Mouse (Mus musculus) erythroblast, adult 5-6 weeks (primary cell): ENCODE results near the gene Mrs2. TPM values are rescaled to one million over a fixed set of nuclear protein-coding genes. Genes with fewer than 3 reads are reported as not detected.

Experiments
- ATAC-seq: replicated peaks from 2 replicates; pipeline ENCODE4 v1.8.0; 2016; ENCODE audit warnings: moderate number of reproducible peaks, mild to moderate bottlenecking, moderate TSS enrichment, inconsistent platforms; ENCODE audit not compliant: poor library complexity, low FRiP score, severe bottlenecking
- total RNA-seq, 2 experiments: library from RNA; stranded (forward) in 1 of 2; stranded (reverse) in 1 of 2; fragments of 150-400 nt in 1 of 2; fragments of 200-764, 138-1000 nt in 1 of 2; gene quantifications; 2 replicates each; pipeline versions ENCODE4 v1.2.3 to v1.2.4; 2015 to 2017; ENCODE audit warnings: low replicate concordance in 2 of 2

Mrs2 gene
- total RNA-seq (2015; ENCODE audit: low replicate concordance) (4.4 and 5.4 TPM in 2 replicates), total RNA-seq (2017; ENCODE audit: low replicate concordance) (3.2 and 3.8 TPM in 2 replicates)

DNA sequence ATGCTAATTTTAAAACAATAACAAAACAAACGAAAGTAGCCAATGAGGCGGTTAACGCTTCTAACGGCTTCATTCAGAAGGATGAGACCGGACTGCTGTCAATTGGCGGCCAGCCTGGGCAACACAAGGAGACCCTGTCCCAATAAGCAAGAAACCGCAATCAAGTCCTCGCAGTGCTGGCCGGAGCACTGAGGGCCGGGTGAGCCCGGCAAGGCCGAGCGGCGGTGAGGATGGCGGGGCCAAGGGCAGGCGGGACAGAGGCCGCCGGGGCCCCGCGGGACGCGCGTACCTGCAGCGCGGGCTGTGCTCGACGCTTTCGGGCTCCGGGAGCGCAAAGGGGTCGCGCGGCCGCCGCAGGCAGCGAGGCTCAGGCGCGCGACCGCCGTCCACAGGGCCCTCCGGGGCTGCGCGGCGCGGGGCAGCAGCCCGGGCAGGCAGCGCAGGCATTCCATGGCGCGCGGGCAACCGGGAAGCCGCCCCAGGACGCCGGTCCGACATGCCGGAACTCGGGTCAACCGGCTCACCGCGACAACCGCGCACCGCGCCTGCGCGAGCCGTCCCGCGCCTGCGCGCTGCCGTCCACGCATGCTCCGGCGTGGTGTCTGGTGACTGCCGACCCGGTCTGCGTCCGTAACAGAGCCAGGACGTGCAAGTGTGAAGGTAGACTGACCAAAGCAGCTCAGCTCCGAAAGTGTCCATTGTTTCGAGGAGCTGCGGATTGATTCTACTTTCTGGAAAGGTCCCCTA, at the start of gene Mrs2:
Gene Mrs2, minus strand, starts transcription at position 587 of the 747 bp plus-strand sequence.
- ATAC-seq: peak; percentile 90

DNA sequence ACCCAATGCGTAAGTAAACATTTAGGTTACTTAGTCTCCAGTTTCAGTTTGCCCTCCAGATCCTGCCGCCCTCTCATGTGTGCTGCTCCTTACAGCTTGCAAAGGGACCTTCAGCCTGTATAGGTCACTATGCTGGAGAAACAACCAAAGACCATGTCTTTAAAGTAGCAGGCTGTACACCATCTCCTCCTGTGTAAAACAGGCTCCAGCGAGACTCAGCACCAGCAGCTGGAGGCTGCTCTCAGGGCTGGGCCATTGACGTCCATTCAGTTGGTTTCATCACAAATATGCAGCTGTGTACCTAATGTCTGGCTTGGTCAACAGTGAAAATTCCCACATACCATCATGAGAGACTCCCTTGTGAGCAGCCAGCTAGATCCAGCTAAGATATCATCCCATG, 49.6 kb upstream of the Mrs2 start:
- no peak for ATAC-seq

DNA sequence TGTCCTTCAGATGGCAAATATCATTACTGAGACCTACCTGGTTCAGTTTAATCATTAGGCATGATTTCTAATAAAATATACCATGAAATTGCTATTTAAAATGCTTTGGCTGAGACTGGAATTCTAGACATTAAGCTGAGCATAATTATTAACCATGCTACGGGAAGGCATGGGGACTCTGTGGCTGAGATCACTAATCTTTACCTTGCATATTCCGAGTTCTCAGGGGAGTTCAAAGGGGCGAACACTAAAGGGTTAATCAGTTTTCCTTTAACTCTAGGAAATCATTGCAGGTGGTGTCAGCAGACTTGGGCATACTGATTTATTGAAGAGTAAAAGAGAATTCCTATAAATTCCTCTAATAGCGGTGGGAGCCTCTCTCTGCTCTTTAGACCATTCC, 47.0 kb upstream of the Mrs2 start:
- no peak for ATAC-seq

DNA sequence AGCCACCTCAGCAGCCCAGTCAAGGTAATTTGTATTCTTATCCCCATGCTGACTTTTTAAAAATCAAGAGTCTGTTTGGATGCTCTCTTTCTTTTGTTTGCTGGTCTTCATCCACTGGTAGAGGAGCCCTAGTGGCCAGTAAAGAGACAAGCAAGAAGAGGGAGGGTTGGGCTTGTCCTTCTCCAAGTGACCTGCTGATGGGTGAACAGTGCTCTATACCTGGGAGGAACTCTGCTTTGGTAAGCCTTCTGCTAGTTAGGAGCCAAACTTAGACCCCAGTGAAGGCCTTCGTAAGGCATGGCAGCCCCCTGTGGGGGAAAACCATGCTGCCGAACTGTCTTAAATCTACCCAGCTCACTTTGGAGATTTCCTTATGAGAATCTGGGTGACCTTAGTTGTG, 46.5 kb upstream of the Mrs2 start:
- no peak for ATAC-seq

DNA sequence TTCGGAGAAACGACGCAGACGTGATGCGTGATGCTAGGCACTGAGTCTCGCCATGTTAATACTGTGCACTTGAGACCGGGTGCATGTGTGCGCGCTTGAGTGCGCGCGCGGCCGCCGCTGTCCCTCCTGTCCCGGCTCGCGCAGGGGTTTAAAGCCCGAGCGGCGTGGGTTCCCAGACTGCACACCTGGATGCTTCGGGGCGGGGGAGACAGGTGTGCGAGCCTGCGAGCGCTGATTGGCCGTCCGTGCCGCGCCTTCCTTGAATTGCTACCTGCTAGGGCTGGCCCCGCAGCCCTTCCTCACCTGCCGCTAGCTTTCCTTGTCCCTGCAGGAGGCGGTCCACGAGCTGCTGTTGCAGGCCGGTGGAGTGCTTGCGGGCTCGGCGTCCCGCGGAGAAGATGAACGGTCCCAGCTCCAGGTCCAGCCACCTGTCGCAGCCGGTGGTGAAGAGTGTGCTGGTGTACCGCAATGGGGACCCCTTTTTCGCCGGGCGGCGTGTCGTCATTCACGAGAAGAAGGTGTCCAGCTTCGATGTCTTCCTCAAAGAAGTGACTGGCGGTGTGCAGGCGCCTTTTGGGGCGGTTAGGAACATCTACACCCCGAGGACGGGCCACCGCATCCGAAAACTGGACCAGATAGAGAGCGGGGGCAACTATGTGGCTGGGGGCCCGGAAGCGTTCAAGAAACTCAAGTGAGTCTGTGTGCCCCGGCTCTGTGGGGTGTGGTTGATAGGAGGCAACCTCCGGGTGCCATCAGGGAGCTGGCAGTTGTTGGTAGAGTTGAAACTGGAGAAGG, 35.9 kb upstream of the Mrs2 start, which contains the start of gene Dcdc2a:
Gene Dcdc2a, plus strand, starts transcription at position 132 of the 795 bp plus-strand sequence.
- no peak for ATAC-seq

DNA sequence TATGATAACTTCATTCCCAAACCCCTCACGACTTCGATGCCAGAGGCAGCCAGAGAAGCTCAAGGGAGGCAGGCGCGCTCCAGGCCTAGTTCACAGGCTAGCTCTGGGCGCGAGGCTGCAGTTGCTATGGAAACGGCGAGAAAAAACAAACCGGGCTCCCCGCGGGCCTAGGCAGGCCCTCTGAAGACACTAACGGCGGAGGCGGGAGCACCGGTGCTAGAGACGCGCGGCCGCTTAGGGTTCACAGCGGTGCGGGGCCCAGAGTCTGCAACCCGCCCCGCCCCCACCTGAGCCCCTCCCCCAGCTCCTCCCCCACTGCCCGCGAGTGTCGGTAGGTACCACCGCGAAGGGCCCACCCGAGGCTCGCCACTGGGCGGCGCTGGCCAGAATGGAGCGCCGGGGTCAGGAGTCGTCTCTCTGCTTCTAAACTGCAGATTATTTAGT, 35.0 kb upstream of the Mrs2 start:
- no peak for ATAC-seq

DNA sequence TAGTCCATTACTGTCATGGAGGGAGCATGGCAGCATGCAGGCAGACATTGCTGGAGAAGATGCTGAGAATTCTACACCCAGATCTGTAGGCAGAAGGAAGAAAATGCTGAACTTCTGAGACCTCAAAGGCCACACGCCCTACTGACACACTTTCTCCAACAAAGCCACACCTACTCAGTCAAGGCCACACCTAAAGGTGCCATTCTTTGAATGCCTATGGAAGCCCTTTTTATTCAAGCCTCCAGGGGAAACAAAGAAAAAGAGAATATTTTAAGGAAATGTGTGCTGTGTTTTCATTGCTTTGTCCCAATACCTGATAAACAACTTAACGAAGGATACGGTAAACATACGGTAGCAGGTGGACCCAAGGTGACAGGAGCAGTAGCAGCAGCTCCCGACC, 32.5 kb upstream of the Mrs2 start:
- no peak for ATAC-seq

DNA sequence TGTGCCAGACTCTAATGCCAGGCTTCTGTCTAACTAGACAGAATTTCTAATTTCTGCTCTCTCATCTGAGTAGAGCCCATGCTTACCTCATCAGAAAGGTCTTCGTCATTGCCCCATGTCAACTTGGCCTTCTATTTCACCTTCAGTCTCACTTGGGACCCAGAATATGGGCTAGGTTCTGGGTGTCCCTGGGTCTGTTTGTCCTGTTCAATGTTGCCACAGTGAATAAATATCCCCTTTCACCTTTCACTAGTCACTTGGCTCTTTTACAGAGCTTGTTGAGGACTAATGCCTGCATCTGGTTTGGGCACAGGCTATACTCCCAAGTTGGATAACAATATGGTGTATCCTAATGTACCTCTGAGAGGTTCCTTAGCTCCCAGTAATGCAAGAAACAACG, 19.3 kb upstream of the Mrs2 start:
- ATAC-seq: no peak

DNA sequence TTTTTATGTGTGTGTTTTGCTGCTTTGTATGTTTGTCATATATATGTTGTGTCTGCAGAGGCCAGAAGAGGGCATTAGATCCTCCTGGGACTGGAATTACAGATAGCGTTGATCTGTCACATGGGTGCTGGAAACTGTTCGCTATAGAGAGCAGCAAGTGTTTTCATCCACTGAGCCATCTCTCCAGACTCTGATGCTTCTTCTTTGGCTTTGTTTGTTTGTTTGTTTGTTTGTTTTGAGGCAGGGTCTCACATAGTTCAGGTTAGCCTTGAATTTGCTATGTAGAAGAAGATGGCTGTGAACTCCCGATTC, 6.9 kb upstream of the Mrs2 start:
- no peak for ATAC-seq

DNA sequence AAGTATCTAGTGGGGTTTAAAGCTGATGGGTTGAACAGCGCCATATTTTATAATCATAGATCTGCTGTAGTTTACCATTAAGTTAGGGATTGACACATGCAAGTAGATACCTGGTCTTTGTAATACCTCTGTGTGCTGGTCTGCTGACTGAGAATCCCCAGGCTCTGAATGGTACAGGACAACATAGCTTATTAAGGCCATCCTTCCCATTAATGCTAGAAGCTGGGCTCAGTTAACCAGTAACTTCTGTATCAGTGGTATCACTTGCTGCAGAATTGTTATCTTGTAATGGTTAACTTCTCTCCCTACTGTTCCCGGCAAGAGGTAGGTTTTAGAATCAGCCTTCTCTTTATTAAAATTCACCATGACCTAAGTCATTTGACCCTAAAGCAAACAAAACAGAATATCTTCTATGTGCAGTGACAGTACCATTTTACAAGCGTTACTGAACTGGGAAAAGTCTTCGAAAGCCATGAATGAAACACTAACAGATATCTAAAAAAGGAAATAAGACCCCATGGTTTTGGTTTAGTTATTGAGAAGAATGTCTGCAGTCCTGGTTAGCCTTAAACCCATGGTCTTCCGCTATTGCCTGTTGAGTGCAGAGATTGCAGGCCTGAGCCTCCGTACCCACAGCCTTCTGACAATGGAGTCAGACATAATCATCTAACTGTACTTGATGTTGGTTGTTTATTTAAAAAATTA, 6.4 kb upstream of the Mrs2 start:
- no peak for ATAC-seq

DNA sequence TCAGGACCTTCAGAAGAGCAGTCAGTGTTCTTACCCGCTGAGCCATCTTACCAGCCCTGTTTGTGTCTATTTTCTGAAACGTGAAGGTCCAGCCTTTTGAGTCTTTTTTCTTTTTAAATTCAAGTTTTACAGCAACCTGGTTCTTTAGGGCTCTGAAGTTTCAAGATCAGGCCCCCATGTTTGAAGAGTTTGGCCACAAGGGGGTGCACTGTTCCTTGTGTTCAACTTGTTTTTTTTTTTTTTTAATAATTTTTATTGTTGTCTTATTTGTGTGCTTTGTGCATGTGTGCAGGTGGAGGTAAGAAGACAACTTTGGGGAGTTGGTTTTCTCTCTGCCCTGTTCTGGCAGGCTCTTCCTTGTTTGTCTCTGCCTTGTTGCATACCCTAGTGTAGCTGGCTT, 4.5 kb upstream of the Mrs2 start:
- no peak for ATAC-seq

DNA sequence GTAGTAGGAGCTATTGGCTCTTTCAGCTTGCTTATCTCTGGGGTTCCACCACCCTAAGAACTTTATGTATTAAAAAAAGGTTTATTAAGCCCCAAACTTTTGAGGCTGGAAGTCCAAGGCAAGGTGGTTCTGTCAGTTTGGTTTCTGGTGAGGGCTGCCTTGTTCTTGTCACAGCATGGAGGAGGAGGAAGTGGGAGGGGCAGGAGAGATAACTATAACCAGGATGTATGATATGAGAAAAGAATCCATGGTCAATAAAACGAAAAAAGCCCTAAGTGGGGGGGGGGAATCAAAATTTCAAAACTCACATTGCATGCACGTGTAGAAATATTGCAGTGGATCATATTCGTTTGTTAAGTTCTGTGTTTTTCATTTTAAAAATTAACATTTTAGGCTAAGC, 3.0 kb upstream of the Mrs2 start:
- no peak for ATAC-seq

DNA sequence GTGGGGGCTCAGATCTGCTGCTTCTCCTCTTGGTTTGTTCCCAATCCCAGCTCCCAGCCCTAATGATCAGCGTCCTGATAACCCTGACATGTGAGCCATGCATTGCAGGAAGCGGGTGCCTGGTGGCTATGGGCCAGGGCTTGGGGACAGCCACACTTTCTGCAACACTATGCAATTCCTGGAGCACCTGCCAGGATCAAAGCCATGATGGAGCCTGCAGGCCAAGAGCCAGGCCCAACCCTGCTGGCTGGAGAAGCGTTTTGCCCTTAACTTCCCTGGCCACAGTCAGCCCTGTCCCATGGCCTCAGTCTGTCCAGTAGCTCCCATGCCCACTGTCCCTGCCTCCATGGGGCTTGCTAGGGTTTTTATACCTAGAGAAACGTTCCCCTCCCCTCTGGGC, 2.2 kb upstream of the Mrs2 start:
- ATAC-seq: no peak

DNA sequence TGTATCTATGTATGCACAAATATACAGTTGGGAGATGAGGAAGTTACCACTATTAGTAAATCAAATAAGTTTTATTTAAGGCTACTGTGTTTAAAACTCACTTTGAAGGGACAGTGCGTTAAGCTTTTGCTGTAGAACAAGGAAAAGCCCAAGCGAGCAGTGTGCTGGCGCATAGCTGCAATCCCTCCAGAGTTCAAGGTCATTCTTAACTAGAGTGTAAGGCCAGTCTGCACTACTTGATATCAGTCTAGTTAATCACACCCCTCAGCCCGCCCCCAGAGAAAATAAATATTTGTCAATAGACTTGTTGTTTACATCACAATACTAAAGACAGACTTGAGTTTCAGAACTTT, 337 bp upstream of the Mrs2 start:
- peak; percentile 32 for ATAC-seq

DNA sequence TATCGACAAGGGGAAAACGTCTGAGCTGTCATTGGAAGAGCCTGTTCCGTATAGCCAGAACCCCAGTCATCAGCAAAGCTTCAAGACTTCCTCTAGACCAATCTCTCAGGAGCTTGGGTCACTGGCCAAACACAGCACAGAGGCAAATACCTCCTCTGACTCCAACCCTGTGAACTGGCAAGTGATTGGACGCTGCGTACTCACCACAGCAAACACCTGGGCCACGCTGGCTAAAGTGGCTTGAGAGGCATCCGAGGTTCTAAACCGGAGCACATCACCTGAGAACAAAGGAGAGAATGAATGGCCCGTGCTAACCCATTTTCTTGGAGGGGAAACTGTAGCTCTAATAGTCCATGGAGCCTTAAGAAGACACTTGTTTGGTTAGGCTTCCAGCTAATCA, 1.9 kb downstream of the Mrs2 start:
- no peak for ATAC-seq

DNA sequence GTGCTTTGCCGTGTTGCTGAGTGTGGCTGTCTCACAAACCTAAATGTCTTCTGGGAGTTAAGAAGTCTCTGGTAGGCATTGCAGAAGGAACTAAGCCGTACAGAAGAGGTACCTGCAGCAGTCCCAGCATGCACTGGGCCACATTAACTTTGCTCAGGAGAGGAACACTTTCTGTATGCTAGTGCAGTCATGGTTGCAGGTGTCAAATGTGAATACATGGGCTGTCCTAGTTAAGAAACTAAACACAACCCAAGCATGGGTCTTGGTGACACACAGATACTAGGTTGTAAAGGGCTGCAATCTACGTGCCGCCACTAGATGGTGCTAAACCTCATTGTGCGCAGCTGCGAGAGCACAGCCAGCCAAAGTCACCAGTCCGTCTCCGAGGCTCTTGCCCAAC, 13.1 kb downstream of the Mrs2 start:
- peak; percentile 73 for ATAC-seq

DNA sequence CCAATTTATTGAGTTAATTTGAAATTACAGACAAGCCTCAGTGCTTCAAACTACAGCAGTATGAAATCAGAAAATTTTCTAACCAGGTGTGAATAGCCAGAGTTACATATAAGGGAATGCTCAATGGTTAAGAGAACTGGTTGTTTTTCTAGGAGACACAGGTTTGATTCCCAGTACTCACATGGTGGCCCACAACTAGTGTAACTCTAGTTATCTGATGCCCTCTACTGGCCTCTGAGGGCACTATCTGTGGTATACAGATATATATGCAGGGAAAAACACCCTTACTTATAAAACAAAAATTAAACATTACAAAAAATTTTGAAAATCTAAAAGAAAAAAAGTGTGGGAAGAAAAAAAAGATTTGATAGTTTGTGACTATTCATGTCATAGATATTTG, 17.2 kb downstream of the Mrs2 start:
- no peak for ATAC-seq

DNA sequence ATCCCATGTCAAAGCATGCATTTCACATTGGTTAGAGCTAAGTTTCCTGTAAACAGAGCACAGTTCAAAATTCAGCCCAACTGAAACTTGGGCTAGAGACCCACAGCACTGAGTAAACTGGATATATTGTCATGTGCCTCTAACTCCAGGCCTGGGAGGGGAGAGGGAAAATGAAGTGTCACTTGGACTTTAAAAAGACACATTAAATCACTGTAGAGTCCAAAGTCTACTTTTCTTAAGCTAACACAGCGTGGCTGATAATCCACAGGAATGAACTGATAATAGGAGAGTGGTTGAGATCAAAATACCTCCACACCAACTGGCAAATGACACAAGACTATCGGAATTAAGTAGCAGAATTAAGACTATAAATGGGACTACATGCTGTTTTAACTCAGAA, 20.6 kb downstream of the Mrs2 start:
- ATAC-seq: no peak

DNA sequence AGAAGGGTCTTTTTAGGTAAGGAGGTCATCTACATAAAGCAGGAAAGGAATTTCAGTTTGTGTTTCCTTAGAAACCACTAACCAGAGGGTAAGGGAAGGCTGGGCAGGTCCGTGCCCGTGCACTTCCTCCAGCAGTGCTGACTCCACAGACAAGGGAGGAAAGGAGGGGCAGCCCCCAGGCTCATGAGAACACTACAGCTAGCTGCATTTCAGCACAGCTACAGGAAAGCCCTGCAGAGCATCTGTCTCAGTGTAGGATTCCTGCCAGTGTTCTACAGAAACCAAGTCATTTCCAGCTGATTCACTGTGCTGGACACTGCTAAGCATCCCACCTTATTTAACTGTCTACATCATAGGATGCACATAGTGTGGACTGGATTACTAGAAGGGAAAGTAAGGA, 27.0 kb downstream of the Mrs2 start:
- ATAC-seq: no peak

DNA sequence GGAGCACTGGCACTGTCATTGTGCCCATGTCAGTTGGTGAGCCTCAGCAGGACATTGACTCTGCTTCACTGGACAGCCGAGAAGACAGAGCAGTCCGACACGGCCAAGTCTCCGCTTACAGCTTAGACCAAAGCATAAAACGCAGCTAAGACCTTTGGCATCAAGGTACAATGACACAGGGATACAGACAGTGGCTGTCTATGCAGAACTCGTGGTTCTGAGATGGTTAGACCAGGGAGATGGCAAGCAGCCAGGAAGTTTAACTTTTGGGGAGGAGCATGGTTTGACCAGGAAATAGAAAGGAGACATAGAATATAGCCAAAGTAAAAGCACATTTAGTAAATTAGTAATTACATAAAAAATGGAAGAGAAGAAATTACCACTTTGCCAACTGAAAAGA, 31.2 kb downstream of the Mrs2 start:
- no peak for ATAC-seq

DNA sequence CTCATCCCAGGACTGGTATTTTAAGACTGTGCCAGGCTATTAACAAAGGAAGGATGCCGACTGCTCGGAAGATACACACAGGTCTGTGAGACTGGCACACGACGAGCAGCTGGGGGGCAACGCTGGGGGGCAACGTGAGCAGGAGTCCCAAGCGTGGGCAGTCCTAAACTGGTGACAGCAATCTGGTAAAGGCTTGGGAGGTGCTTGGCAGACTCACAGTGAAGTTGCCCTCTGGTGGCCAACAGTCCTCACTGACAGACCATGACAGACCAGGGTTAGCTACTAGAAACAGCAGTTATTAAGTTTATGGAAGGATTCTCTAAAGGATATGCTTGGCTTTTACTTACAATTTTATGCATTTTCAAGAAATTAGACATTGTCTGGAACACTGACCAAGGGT, 31.8 kb downstream of the Mrs2 start:
- no peak; the same call in 1 of the 2 replicates for ATAC-seq
